Mouse (Mus musculus): Measurements from ENCODE around the gene Cldn22. TPM values are rescaled to one million over a fixed set of nuclear protein-coding genes. Genes with fewer than 3 reads are reported as not detected.

The Cldn22 gene
- not detected in 2 replicates for total RNA-seq (2014; fragmentation: Nextera tagmentation)
- total RNA-seq (2017) = not detected in 2 replicates

- ATAC-seq (replicated peaks; ENCODE audit: poor library complexity, severe bottlenecking) = no peak
Measured at GRCm38 (mm10) chr8:47824182-47824581, at the start of gene Cldn22. Gene Cldn22 (plus strand): TSS chr8:47824482.

- no peak for ATAC-seq (replicated peaks; ENCODE audit: poor library complexity, severe bottlenecking)
Measured at GRCm38 (mm10) chr8:47777415-47777814, 46.9 kb upstream of the Cldn22 start.

GRCm38 (mm10) chr8:47779589-47779988 is 44.7 kb upstream of the Cldn22 start:
- ATAC-seq (replicated peaks; ENCODE audit: poor library complexity, severe bottlenecking) = no peak

GRCm38 (mm10) chr8:47781881-47782280 is 42.4 kb upstream of the Cldn22 start:
- no peak for ATAC-seq (replicated peaks; ENCODE audit: poor library complexity, severe bottlenecking)

GRCm38 (mm10) chr8:47783544-47783943 is 40.7 kb upstream of the Cldn22 start:
- ATAC-seq (replicated peaks; ENCODE audit: poor library complexity, severe bottlenecking) = no peak

GRCm38 (mm10) chr8:47783944-47784343 is 40.3 kb upstream of the Cldn22 start:
- ATAC-seq (replicated peaks; ENCODE audit: poor library complexity, severe bottlenecking) = no peak

GRCm38 (mm10) chr8:47784436-47784835 is 39.8 kb upstream of the Cldn22 start:
- no peak for ATAC-seq (replicated peaks; ENCODE audit: poor library complexity, severe bottlenecking)

GRCm38 (mm10) chr8:47786323-47786722 is 38.0 kb upstream of the Cldn22 start:
- no peak for ATAC-seq (replicated peaks; ENCODE audit: poor library complexity, severe bottlenecking)

- ATAC-seq (replicated peaks; ENCODE audit: poor library complexity, severe bottlenecking) = peak; percentile 20; the same call in 1 of the 2 replicates
Measured at GRCm38 (mm10) chr8:47787705-47788104, 36.6 kb upstream of the Cldn22 start.

- ATAC-seq (replicated peaks; ENCODE audit: poor library complexity, severe bottlenecking) = no peak
Measured at GRCm38 (mm10) chr8:47791986-47792385, 32.3 kb upstream of the Cldn22 start.

- peak; percentile 44 for ATAC-seq (replicated peaks; ENCODE audit: poor library complexity, severe bottlenecking)
Measured at GRCm38 (mm10) chr8:47799438-47799837, 24.8 kb upstream of the Cldn22 start.

- no peak for ATAC-seq (replicated peaks; ENCODE audit: poor library complexity, severe bottlenecking)
Measured at GRCm38 (mm10) chr8:47802349-47802748, 21.9 kb upstream of the Cldn22 start.

- ATAC-seq (replicated peaks; ENCODE audit: poor library complexity, severe bottlenecking) = peak; percentile 55
Measured at GRCm38 (mm10) chr8:47804262-47804661, 20.0 kb upstream of the Cldn22 start.

- ATAC-seq (replicated peaks; ENCODE audit: poor library complexity, severe bottlenecking) = no peak
Measured at GRCm38 (mm10) chr8:47809970-47810665, 14.2 kb upstream of the Cldn22 start.

GRCm38 (mm10) chr8:47810666-47811015 is 13.6 kb upstream of the Cldn22 start:
- no peak for ATAC-seq (replicated peaks; ENCODE audit: poor library complexity, severe bottlenecking)

- ATAC-seq (replicated peaks; ENCODE audit: poor library complexity, severe bottlenecking) = no peak
Measured at GRCm38 (mm10) chr8:47811221-47811620, 13.1 kb upstream of the Cldn22 start.

GRCm38 (mm10) chr8:47819034-47819433 is 5.2 kb upstream of the Cldn22 start:
- ATAC-seq (replicated peaks; ENCODE audit: poor library complexity, severe bottlenecking) = no peak

- no peak for ATAC-seq (replicated peaks; ENCODE audit: poor library complexity, severe bottlenecking)
Measured at GRCm38 (mm10) chr8:47820914-47821772, 3.1 kb upstream of the Cldn22 start.

GRCm38 (mm10) chr8:47821843-47822242 is 2.4 kb upstream of the Cldn22 start, which contains the start of gene Cldn24:
Gene Cldn24 (plus strand): TSS chr8:47822143.
- no peak for ATAC-seq (replicated peaks; ENCODE audit: poor library complexity, severe bottlenecking)

GRCm38 (mm10) chr8:47822541-47822940 is 1.7 kb upstream of the Cldn22 start:
- 0 out of 2 replicates have a peak, but pooled peaks have one; percentile 7 for ATAC-seq (replicated peaks; ENCODE audit: poor library complexity, severe bottlenecking)

- no peak for ATAC-seq (replicated peaks; ENCODE audit: poor library complexity, severe bottlenecking)
Measured at GRCm38 (mm10) chr8:47823777-47824176, 505 bp upstream of the Cldn22 start.

All from granulocyte monocyte progenitor cell, adult 5-6 weeks (primary cell).